Mouse (Mus musculus) midbrain, embryonic 11.5 days (tissue): Measurements from ENCODE around the gene Snd1. TPM values are rescaled to one million over a fixed set of nuclear protein-coding genes. Genes with fewer than 3 reads are reported as not detected.
A peak's percentile ranks its signal among the peaks of the same experiment; 100 is the strongest.

Experiments used
- ATAC-seq: fragments of 200-750 bp; cut with Nextera tagmentation; 2 replicates; pipeline ENCODE4 v1.8.0; 2017; ENCODE audit warnings: moderate TSS enrichment, moderate library complexity; ENCODE audit not compliant: low FRiP score
- DNase-seq: peaks from one replicate; pipeline ENCODE4 v3.0.0; 2015; ENCODE audit warnings: low spot score; ENCODE audit errors: missing footprints
- H3K27ac ChIP-seq: fragments of 300-500 bp; sonication (generic); 2 replicates; pipeline ENCODE4 v1.5.1; 2014; ENCODE audit warnings: low read depth, low read length
- H3K27me3 ChIP-seq: fragments of 300-500 bp; sonication (generic); 2 replicates; pipeline ENCODE4 v1.6.1; 2014; ENCODE audit warnings: mild to moderate bottlenecking, low read length, moderate library complexity, mixed read lengths; ENCODE audit not compliant: control insufficient read depth, insufficient read depth
- H3K36me3 ChIP-seq: fragments of 300-500 bp; sonication (generic); 2 replicates; pipeline ENCODE4 v1.6.1; 2014; ENCODE audit warnings: mild to moderate bottlenecking, low read length, moderate library complexity, mixed read lengths; ENCODE audit not compliant: control insufficient read depth, insufficient read depth
- H3K4me1 ChIP-seq: fragments of 300-500 bp; sonication (generic); 2 replicates; pipeline ENCODE4 v1.6.1; 2014; ENCODE audit warnings: low read length; ENCODE audit not compliant: control insufficient read depth, insufficient read depth
- H3K4me2 ChIP-seq: fragments of 300-500 bp; sonication (generic); 2 replicates; pipeline ENCODE4 v1.6.1; 2014; ENCODE audit warnings: mild to moderate bottlenecking, moderate library complexity
- H3K4me3 ChIP-seq: fragments of 300-500 bp; sonication (generic); 2 replicates; pipeline ENCODE4 v1.5.1; 2014; ENCODE audit warnings: low read depth, low read length
- H3K9ac ChIP-seq: fragments of 300-500 bp; sonication (generic); 2 replicates; pipeline ENCODE4 v1.6.1; 2014; ENCODE audit warnings: low read length
- H3K9me3 ChIP-seq: fragments of 300-500 bp; sonication (generic); 2 replicates; pipeline ENCODE4 v1.6.1; 2016; ENCODE audit warnings: low read length; ENCODE audit not compliant: control insufficient read depth
- WGBS: fragments of 180-500 bp; shearing (Covaris S2); extraction: QIAGEN DNeasy Blood & Tissue Kit; methylation state at CpG from one replicate; pipeline ENCODE4 v1.1.7; 2014; 5-methylcytosine and 5-hydroxymethylcytosine counted together
- polyA plus RNA-seq: library from polyadenylated mRNA; unstranded; fragments of >200 nt; fragmentation: Nextera tagmentation; extraction: Ambion mirVana; gene quantifications from 2 replicates; pipeline ENCODE4 v1.2.1, GENCODE M21; 2014

Snd1 gene
- polyA plus RNA-seq, 1 experiment from 2014 or later, result 88.9 TPM

GRCm38 (mm10) chr6:28758293-28758692, 283.4 kb downstream of the Snd1 start:
- no peak overlapping the region for H3K4me3 ChIP-seq
- no peak overlapping the region for H3K4me2 ChIP-seq
- no peak overlapping the region for H3K9ac ChIP-seq
- 80% methylated on average over 4 of the region's 4 CpGs for WGBS
- no peaks in the 10 kb centered on the region for H3K9me3 ChIP-seq
- H3K36me3 ChIP-seq, result no peaks in the 10 kb centered on the region
- no peak for ATAC-seq
- peaks cover 23% of the 10 kb centered on the region for H3K4me1 ChIP-seq
- no peaks in the 10 kb centered on the region for H3K27me3 ChIP-seq
- DNase-seq, result no peak
- H3K27ac ChIP-seq, result no peak overlapping the region

- 29% methylated on average over 3 of the region's 3 CpGs for WGBS
- H3K4me2 ChIP-seq, result no peak overlapping the region
- DNase-seq (no peak), ATAC-seq (no peak)
- H3K4me3 ChIP-seq, result no peak overlapping the region
- no peak overlapping the region for H3K27ac ChIP-seq
- H3K9me3 ChIP-seq, result no peaks in the 10 kb centered on the region
- no peak overlapping the region for H3K9ac ChIP-seq
- no peaks in the 10 kb centered on the region for H3K36me3 ChIP-seq
- peaks cover 16% of the 10 kb centered on the region for H3K4me1 ChIP-seq
- H3K27me3 ChIP-seq, result no peaks in the 10 kb centered on the region
Observed at GRCm38 (mm10) chr6:28761728-28762127, 286.8 kb downstream of the Snd1 start.

GRCm38 (mm10) chr6:28762132-28762775, 287.3 kb downstream of the Snd1 start:
- Histone ChIP-seq H3K36me3 (no peaks in the 10 kb centered on the region), H3K9ac (no peak overlapping the region), H3K4me3 (no peak overlapping the region), H3K4me2 (no peak overlapping the region), H3K9me3 (no peaks in the 10 kb centered on the region), H3K27me3 (no peaks in the 10 kb centered on the region), H3K27ac (no peak overlapping the region), H3K4me1 (peaks cover 16% of the 10 kb centered on the region)
- ATAC-seq (no peak), DNase-seq (no peak)
- WGBS, result 13% methylated on average over 5 of the region's 5 CpGs

- H3K4me2 ChIP-seq, result no peak overlapping the region
- peaks cover 13% of the 10 kb centered on the region for H3K4me1 ChIP-seq
- H3K9me3 ChIP-seq, result no peaks in the 10 kb centered on the region
- ATAC-seq (no peak), DNase-seq (no peak)
- H3K9ac ChIP-seq, result no peak overlapping the region
- no peaks in the 10 kb centered on the region for H3K36me3 ChIP-seq
- 78% methylated on average over 3 of the region's 3 CpGs for WGBS
- H3K27me3 ChIP-seq, result no peaks in the 10 kb centered on the region
- H3K4me3 ChIP-seq, result no peak overlapping the region
- H3K27ac ChIP-seq, result no peak overlapping the region
Observed at GRCm38 (mm10) chr6:28766622-28767021, 291.7 kb downstream of the Snd1 start.

- Histone ChIP-seq H3K27ac (no peak overlapping the region), H3K27me3 (no peaks in the 10 kb centered on the region), H3K36me3 (no peaks in the 10 kb centered on the region), H3K4me2 (no peak overlapping the region), H3K9ac (no peak overlapping the region), H3K4me3 (no peak overlapping the region), H3K4me1 (peaks cover 2% of the 10 kb centered on the region; the same call in 1 of the 2 replicates), H3K9me3 (no peaks in the 10 kb centered on the region)
- DNase-seq (no peak), ATAC-seq (no peak)
- 95% methylated on average over 6 of the region's 6 CpGs for WGBS
Observed at GRCm38 (mm10) chr6:28767891-28768481, 293.0 kb downstream of the Snd1 start.

- ATAC-seq, result no peak
- 10% methylated on average over 2 of the region's 2 CpGs for WGBS
Observed at GRCm38 (mm10) chr6:28771331-28771730, 296.4 kb downstream of the Snd1 start.

GRCm38 (mm10) chr6:28781696-28782095, 306.8 kb downstream of the Snd1 start:
- WGBS, result 82% methylated on average over 3 of the region's 3 CpGs
- ATAC-seq, result no peak

More at GRCm38 (mm10) chr6:28771331-28771730, 296.4 kb downstream of the Snd1 start:
- no peaks in the 10 kb centered on the region for H3K27me3 ChIP-seq
- H3K36me3 ChIP-seq, result no peaks in the 10 kb centered on the region
- peaks cover 2% of the 10 kb centered on the region; the same call in 1 of the 2 replicates for H3K4me1 ChIP-seq
- DNase-seq, result no peak
- H3K4me3 ChIP-seq, result no peak overlapping the region
- no peak overlapping the region for H3K27ac ChIP-seq
- H3K9me3 ChIP-seq, result no peaks in the 10 kb centered on the region
- no peak overlapping the region for H3K9ac ChIP-seq
- no peak overlapping the region for H3K4me2 ChIP-seq

GRCm38 (mm10) chr6:28783082-28783647, 308.2 kb downstream of the Snd1 start:
- Histone ChIP-seq H3K4me2 (no peak overlapping the region), H3K9me3 (no peaks in the 10 kb centered on the region), H3K27me3 (no peaks in the 10 kb centered on the region), H3K27ac (peak overlapping the region; percentile 73), H3K4me3 (no peak overlapping the region), H3K9ac (peak overlapping the region; percentile 29; the same call in 1 of the 2 replicates), H3K4me1 (peaks cover 20% of the 10 kb centered on the region), H3K36me3 (no peaks in the 10 kb centered on the region)
- DNase-seq, result peak; percentile 89
- peak; percentile 90 for ATAC-seq
- WGBS, result 51% methylated on average over 4 of the region's 4 CpGs

More at GRCm38 (mm10) chr6:28781696-28782095, 306.8 kb downstream of the Snd1 start:
- Histone ChIP-seq H3K9me3 (no peaks in the 10 kb centered on the region), H3K4me3 (no peak overlapping the region), H3K27me3 (no peaks in the 10 kb centered on the region), H3K9ac (no peak overlapping the region), H3K4me1 (peaks cover 22% of the 10 kb centered on the region), H3K4me2 (no peak overlapping the region), H3K27ac (no peak overlapping the region), H3K36me3 (no peaks in the 10 kb centered on the region)
- no peak for DNase-seq

- Histone ChIP-seq H3K27ac (peak overlapping the region; percentile 73), H3K4me3 (no peak overlapping the region), H3K4me1 (peaks cover 18% of the 10 kb centered on the region), H3K4me2 (no peak overlapping the region), H3K9me3 (no peaks in the 10 kb centered on the region), H3K27me3 (no peaks in the 10 kb centered on the region), H3K36me3 (no peaks in the 10 kb centered on the region), H3K9ac (no peak overlapping the region)
- 37% methylated on average over 5 of the region's 5 CpGs for WGBS
- ATAC-seq (peak; percentile 19; the same call in 1 of the 2 replicates), DNase-seq (peak; percentile 89)
Observed at GRCm38 (mm10) chr6:28783953-28784352, 309.0 kb downstream of the Snd1 start.
